Mouse (Mus musculus): Measurements from ENCODE around the gene Pde1c. TPM values are rescaled to one million over a fixed set of nuclear protein-coding genes. Genes with fewer than 3 reads are reported as not detected.

Pde1c gene
- total and polyA plus RNA-seq, 2 experiments from 2014 or later, result 27.5 to 56.0 TPM

GRCm38 (mm10) chr6:56066632-56067282 lies 502.1 kb downstream of the Pde1c start:
- Histone ChIP-seq H3K4me2 (ENCODE audit: low read depth, low read length) (no peak overlapping the region), H3K4me3 (ENCODE audit: low read length) (no peak overlapping the region), H3K4me1 (ENCODE audit: insufficient read depth, low read length) (no peaks in the 10 kb centered on the region), H3K27me3 (ENCODE audit: insufficient read depth, low read length) (no peaks in the 10 kb centered on the region), H3K9me3 (ENCODE audit: low read length) (no peaks in the 10 kb centered on the region), H3K27ac (no peak overlapping the region), H3K36me3 (ENCODE audit: insufficient read depth, low read length) (no peaks in the 10 kb centered on the region), H3K9ac (replicated peaks; ENCODE audit: low read length) (no peak overlapping the region)
- peak; percentile 85 for ATAC-seq
- peak; percentile 86 for DNase-seq (ENCODE audit: low spot score)
- WGBS, result 45% methylated on average over 5 of the region's 5 CpGs
- peak; percentile 85 for TF ChIP-seq CTCF (IDR thresholded peaks at IDR 0.05; ENCODE audit: low read depth)

- no peak overlapping the region for H3K4me2 ChIP-seq (ENCODE audit: low read depth, low read length)
- no peaks in the 10 kb centered on the region for H3K4me1 ChIP-seq (ENCODE audit: insufficient read depth, low read length)
- peak; percentile 47 for DNase-seq (ENCODE audit: low spot score)
- H3K27me3 ChIP-seq (ENCODE audit: insufficient read depth, low read length), result no peaks in the 10 kb centered on the region
- peak; percentile 30; the same call in 1 of the 2 replicates for ATAC-seq
- no peaks in the 10 kb centered on the region for H3K36me3 ChIP-seq (ENCODE audit: insufficient read depth, low read length)
- H3K4me3 ChIP-seq (ENCODE audit: low read length), result no peak overlapping the region
- no peaks in the 10 kb centered on the region for H3K9me3 ChIP-seq (ENCODE audit: low read length)
- H3K27ac ChIP-seq, result no peak overlapping the region
- no peak for TF ChIP-seq CTCF (IDR thresholded peaks at IDR 0.05; ENCODE audit: low read depth)
- H3K9ac ChIP-seq (replicated peaks; ENCODE audit: low read length), result no peak overlapping the region
These were observed 505.2 kb downstream of the Pde1c start for GRCm38 (mm10) chr6:56063736-56064135.

GRCm38 (mm10) chr6:56049104-56049503 lies 519.8 kb downstream of the Pde1c start:
- H3K4me3 ChIP-seq (ENCODE audit: low read length), result no peak overlapping the region
- WGBS, result 31% methylated on average over 4 of the region's 4 CpGs
- DNase-seq (ENCODE audit: low spot score) (peak; percentile 79), ATAC-seq (peak; percentile 79)
- peak; percentile 84 for TF ChIP-seq CTCF (IDR thresholded peaks at IDR 0.05; ENCODE audit: low read depth)
- no peak overlapping the region for H3K27ac ChIP-seq
- H3K36me3 ChIP-seq (ENCODE audit: insufficient read depth, low read length), result no peaks in the 10 kb centered on the region
- H3K27me3 ChIP-seq (ENCODE audit: insufficient read depth, low read length), result no peaks in the 10 kb centered on the region
- H3K4me1 ChIP-seq (ENCODE audit: insufficient read depth, low read length), result no peaks in the 10 kb centered on the region
- no peaks in the 10 kb centered on the region for H3K9me3 ChIP-seq (ENCODE audit: low read length)
- no peak overlapping the region for H3K4me2 ChIP-seq (ENCODE audit: low read depth, low read length)
- H3K9ac ChIP-seq (replicated peaks; ENCODE audit: low read length), result no peak overlapping the region

GRCm38 (mm10) chr6:56048580-56048979 lies 520.3 kb downstream of the Pde1c start:
- Histone ChIP-seq H3K4me1 (ENCODE audit: insufficient read depth, low read length) (no peaks in the 10 kb centered on the region), H3K27me3 (ENCODE audit: insufficient read depth, low read length) (no peaks in the 10 kb centered on the region), H3K4me3 (ENCODE audit: low read length) (no peak overlapping the region), H3K36me3 (ENCODE audit: insufficient read depth, low read length) (no peaks in the 10 kb centered on the region), H3K4me2 (ENCODE audit: low read depth, low read length) (no peak overlapping the region), H3K9ac (replicated peaks; ENCODE audit: low read length) (no peak overlapping the region), H3K9me3 (ENCODE audit: low read length) (no peaks in the 10 kb centered on the region), H3K27ac (no peak overlapping the region)
- TF ChIP-seq CTCF (IDR thresholded peaks at IDR 0.05; ENCODE audit: low read depth), result no peak
- peak; percentile 10 for DNase-seq (ENCODE audit: low spot score)
- 89% methylated on average over 3 of the region's 3 CpGs for WGBS
- no peak for ATAC-seq

- Histone ChIP-seq H3K36me3 (ENCODE audit: insufficient read depth, low read length) (no peaks in the 10 kb centered on the region), H3K27ac (no peak overlapping the region), H3K4me1 (ENCODE audit: insufficient read depth, low read length) (no peaks in the 10 kb centered on the region), H3K27me3 (ENCODE audit: insufficient read depth, low read length) (no peaks in the 10 kb centered on the region), H3K9me3 (ENCODE audit: low read length) (no peaks in the 10 kb centered on the region), H3K9ac (replicated peaks; ENCODE audit: low read length) (no peak overlapping the region), H3K4me3 (ENCODE audit: low read length) (no peak overlapping the region), H3K4me2 (ENCODE audit: low read depth, low read length) (no peak overlapping the region)
- DNase-seq (ENCODE audit: low spot score) (no peak), ATAC-seq (no peak)
- 56% methylated on average over 1 of the region's 1 CpGs for WGBS
- no peak for TF ChIP-seq CTCF (IDR thresholded peaks at IDR 0.05; ENCODE audit: low read depth)
These were observed 524.2 kb downstream of the Pde1c start for GRCm38 (mm10) chr6:56044716-56045115.

GRCm38 (mm10) chr6:56044270-56044669 lies 524.6 kb downstream of the Pde1c start:
- Histone ChIP-seq H3K4me2 (ENCODE audit: low read depth, low read length) (no peak overlapping the region), H3K9ac (replicated peaks; ENCODE audit: low read length) (no peak overlapping the region), H3K9me3 (ENCODE audit: low read length) (no peaks in the 10 kb centered on the region), H3K4me1 (ENCODE audit: insufficient read depth, low read length) (no peaks in the 10 kb centered on the region), H3K4me3 (ENCODE audit: low read length) (no peak overlapping the region), H3K36me3 (ENCODE audit: insufficient read depth, low read length) (no peaks in the 10 kb centered on the region), H3K27me3 (ENCODE audit: insufficient read depth, low read length) (no peaks in the 10 kb centered on the region), H3K27ac (no peak overlapping the region)
- TF ChIP-seq CTCF (IDR thresholded peaks at IDR 0.05; ENCODE audit: low read depth), result no peak
- no peak for DNase-seq (ENCODE audit: low spot score)
- 43% methylated on average over 5 of the region's 5 CpGs for WGBS
- ATAC-seq, result no peak

GRCm38 (mm10) chr6:56039476-56040055 lies 529.3 kb downstream of the Pde1c start:
- ATAC-seq (no peak), DNase-seq (ENCODE audit: low spot score) (peak; percentile 10)
- WGBS, result 59% methylated on average over 4 of the region's 4 CpGs
- Histone ChIP-seq H3K4me1 (ENCODE audit: insufficient read depth, low read length) (no peaks in the 10 kb centered on the region), H3K9me3 (ENCODE audit: low read length) (no peaks in the 10 kb centered on the region), H3K9ac (replicated peaks; ENCODE audit: low read length) (no peak overlapping the region), H3K4me3 (ENCODE audit: low read length) (no peak overlapping the region), H3K27me3 (ENCODE audit: insufficient read depth, low read length) (no peaks in the 10 kb centered on the region), H3K4me2 (ENCODE audit: low read depth, low read length) (no peak overlapping the region), H3K36me3 (ENCODE audit: insufficient read depth, low read length) (no peaks in the 10 kb centered on the region), H3K27ac (no peak overlapping the region)
- TF ChIP-seq CTCF (IDR thresholded peaks at IDR 0.05; ENCODE audit: low read depth), result no peak
